Mouse (Mus musculus) heart, postnatal 4 days (tissue): ENCODE measurements around the gene Pi4ka. TPM values are rescaled to one million over a fixed set of nuclear protein-coding genes. Genes with fewer than 3 reads are reported as not detected.

Experiments
- DNase-seq: peaks from one replicate; pipeline ENCODE4 v3.0.0; 2021
- total RNA-seq, 2 experiments: library from RNA; stranded (reverse); gene quantifications; 2 replicates each; pipeline ENCODE4 v1.2.3; 2021

Pi4ka gene
- total RNA-seq, 2 experiments from 2014 or later, result 55.8 to 56.5 TPM

DNA sequence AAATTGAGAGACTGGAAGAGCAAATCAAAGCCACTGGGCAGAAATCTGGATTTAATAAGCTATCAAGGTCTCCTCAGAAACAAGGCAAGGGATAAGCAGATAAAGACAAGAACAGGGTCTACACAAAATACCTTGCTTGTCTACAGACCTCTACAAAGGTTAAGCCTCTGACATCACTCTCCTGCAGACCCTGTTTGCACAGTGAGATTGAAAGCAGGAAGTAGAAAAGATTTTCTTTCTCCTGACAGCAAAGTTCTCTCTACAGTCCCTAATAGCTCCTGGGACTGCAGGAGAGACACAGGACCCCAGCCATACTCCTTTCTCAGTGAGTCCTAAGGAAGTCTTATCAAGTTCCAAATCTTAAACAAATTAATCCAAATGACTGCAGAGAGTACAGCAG is 71.5 kb downstream of the Pi4ka start:
- no peak for DNase-seq

DNA sequence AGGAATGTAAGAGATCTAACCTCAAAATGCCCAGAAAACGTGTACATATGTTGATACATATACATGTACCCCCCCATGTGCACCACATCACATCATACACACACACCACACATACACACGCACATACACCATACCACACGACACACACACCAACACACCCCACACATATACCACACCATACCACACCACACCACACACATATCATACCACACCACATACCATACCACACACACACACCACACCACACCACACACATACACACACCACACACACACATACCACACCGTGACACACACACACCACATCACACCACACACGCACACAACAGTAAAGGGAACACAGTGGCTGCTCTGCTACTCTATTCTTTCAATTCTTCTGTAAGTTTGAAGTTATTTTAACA is 74.3 kb downstream of the Pi4ka start:
- DNase-seq, result no peak

DNA sequence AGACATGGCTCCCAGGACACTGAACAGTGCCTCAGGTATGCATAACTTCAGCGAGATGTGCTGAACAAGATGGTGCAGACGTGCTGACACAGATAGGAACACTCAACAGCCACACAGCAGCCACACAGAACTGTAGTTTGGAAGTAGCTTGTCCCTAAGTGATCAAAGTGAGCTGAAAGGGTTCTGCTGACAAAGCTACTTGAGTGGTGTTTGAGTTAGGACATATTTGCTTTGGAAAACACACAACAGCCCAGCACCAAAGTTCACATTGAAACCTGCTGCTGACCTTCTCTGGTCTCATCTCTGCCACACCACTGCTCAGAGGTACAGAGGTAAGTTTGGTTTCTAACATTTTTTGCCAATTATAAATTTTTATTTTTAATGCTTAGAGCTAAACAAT is 75.0 kb downstream of the Pi4ka start, which contains the start of gene Serpind1:
Gene Serpind1, plus strand, starts transcription at position 256 of the 400 bp plus-strand sequence.
- no peak for DNase-seq

DNA sequence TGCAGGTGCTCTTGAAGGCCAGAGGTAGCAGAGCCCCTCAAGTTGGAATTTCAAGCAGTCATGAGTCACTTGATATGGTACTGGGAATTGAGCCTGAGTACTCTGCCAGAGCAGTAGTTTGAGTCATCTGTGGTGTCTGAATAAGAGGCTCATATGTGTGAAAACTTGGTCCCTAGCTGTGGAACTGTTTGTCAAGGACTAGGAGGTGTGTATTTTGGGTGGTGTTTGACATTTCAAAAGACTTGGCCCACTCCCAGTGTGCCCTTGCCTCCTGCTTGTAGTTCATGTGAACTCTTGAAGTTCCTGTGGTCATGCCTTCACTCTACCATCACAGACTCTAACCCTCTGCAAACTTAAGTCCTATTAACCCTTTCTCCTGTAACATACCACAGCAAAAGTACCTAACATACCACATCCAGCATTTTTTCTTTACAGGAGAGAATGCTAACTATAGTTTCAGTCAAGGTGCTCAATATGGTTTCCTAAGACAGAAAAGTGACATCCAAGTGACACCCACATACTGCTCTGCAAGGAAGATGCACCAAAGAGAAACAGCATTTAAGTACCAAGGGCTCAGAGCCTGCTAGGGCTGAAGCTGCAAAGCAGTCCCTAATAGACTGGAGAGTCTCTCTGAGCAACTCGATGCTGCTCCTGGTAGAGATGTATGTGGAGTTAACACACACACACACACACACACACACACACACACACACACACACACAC is 76.1 kb downstream of the Pi4ka start:
- no peak for DNase-seq

DNA sequence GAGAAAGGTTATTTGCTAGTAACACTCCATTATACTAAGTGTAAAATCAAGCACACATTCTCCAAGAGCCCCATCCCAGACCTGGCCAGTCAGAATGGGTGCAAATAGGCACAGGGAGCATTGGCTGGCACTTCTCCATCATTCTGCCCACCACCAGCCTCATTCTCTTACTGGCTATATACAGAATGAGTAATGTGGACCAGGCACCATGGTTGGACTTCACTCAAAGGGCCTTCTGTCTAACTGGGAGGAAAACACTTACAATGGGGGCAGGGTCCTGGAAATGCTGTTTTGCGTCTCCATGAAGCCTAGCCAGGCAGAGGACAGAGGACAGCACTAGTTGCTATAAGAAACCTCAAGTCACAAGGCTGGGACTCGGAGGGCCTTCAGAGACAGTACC is 80.0 kb downstream of the Pi4ka start:
- DNase-seq, result no peak

DNA sequence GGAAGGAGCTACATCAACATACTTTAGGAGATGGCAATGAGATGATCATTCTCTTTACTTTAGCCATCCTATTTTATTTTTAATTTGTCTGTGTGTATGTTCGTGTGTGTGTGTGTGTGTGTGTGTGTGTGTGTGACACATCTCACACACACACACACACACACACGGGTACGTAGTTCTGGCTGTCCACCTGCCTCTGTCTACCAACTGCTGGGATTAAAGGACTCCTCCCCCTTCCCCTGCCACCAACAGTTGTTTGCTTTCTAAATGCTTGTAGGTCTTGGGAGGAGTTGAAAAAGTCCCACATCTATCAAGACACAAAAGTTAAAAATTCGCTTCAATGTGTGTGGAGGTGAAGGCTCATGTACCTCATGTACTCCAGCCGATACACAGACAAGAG is 81.4 kb downstream of the Pi4ka start:
- no peak for DNase-seq

DNA sequence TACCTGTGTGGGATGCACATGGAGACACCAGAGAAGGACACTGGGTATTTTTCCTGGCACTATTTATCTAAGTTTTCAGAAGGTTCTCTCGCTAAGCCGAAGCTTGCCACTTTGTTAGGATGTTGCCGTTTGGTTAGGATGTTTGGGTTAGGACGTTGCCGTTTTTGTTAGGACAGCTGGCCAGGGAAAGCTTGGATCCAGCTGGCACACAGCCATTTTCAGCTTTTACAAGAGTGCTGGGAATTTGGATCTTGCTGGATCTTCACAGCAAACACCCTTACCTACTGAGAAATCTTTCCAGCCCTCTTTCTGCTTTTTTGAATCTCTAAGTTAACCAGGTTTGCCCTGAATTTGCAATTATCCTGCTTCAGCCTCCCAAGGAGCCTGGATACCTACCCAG is 84.6 kb downstream of the Pi4ka start:
- peak; percentile 30 for DNase-seq

DNA sequence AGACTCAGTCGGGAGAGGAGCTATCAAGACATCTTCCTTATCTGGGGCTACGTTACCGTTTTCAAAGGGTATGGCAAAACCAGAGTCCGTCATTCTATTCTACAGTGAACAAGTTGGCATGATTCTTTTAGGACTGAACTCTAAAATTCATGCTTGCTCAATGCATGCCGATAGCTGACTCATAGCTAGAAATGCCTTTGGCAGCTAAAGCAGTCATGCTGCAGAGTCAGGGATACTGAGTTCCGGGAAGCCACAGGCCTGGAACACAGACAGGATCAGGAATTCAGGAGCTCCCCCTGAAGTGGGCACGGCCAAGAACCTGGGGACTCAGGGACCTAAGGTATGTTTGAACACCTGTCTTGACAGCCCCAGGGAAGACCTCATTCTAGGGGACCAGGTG is 89.6 kb downstream of the Pi4ka start:
- DNase-seq, result no peak

DNA sequence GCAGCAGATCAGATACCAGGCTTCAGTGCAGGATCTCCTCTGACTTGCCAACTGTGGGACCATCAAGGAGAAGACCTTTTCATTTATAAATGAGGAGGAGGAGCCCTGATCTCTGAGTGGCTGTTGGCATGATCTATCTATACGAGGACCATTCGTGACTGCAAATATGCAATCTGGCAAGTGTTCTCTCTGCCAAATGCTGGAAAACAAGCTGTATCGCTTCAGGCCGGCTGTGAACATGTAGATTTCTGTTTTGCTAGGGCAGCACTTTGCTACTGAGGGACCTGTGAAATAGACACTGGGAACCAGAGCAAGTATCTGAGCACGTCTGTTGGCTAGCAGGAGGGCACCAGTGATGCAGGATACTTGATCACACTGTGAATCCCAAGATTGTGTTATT is 93.6 kb downstream of the Pi4ka start:
- no peak for DNase-seq

DNA sequence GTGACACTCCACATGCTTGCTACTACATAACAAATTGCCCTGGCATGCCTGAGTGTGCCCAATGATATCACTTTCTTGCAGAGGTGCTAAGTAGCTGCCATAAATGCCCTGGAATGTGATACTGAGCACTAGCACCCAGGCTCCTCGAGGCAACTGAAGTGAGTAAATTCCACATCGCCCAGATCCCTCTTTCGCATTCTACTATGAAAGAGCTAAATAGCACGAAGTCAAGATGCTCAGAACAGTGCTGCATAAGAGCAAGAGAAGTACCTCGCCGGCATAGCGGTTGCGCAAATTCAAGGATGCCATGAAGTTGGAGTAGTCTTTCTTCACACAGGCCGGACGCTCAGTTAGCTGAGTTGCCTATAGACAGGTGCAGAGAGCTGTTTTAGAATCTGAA is 97.1 kb downstream of the Pi4ka start:
- no peak for DNase-seq

DNA sequence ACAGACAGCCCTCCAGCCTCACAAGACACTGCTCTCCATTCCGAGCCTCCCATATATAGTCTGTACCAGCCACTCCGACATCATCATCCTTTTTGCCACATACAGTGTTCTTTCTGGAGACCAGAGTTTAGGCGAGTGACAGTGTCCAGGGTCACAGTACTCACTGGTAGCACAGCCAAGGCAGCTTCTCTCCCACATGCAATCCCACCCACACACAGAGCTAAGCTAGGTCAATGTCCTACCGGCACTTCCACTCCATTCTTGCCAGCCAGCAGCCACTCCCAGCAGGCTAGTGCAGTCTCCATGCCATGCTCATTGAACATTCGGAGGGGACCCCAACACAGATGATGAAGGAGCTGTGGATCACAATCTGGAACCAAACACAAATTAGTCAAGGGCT is 98.7 kb downstream of the Pi4ka start:
- DNase-seq, result no peak

DNA sequence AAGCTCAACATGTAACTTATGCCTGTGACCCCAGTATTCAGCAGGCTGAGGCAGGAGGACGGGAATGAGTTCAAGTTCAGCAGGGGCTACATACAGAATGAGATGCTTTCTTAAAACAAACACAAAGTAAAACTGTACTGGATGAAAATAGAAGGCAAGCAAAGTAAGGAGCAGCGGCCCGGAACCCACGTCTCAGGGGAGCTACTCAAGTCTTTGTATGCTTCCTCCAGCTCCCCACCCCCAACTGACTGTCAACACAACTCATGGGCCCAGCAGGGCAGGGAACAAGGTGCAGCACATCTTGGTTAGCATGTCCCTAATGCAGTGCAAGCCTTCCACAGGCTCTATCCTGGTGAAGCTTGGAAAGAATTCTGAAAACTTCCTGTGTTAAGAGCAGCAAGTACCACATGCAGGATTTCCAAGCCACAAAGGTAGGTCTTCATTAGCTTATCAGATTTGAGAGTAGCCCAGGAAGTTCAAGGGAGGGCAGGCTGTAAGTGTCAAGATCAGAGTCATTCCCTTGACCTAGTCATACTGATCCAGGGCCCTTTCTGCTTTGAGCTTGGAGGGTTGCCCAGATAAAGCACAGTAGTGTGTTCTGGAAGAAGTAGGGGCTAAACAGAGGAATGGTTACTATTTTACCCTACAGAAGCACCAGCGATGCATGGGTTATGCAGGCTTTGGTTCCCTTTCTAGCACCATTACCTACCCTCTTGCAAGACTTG is 102.4 kb downstream of the Pi4ka start:
- no peak for DNase-seq

DNA sequence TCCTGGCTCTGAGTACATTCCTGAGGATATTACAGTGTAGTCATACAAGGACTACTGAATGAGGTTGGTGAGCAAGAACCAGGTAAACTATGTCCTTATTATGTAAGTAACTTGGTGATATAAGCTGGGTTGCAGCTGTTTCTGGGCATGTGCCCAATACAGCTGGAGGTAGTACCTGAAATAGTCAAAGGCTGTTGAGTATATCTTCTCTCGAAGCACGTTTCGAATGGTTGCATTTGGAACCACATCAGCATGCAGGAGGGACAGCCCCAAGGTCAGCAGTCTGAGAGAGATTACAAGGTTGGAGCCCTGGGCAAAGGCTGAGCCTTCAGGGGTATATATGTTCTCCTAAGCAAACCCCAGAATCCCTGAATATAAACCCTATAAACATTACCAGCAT is 105.3 kb downstream of the Pi4ka start:
- DNase-seq, result no peak

DNA sequence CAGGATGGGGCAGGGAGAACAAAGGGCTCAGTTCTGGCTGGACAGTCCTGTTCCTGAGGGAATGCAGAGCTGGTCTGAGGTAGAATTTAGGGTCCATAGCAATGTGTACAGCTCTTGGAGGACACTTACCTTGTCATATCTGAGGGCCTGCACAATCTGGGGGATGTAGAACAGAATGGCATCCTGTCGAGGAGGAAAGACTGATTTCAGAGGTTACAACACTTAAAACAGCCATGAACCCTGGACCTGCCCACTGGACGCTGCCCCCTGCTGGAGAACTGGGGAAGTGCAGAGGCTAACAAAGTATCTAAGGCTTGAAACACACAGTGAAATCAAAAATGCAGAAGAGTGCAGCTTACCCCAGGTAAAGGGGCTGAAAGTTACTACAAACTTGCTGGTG is 113.4 kb downstream of the Pi4ka start:
- peak; percentile 85 for DNase-seq

DNA sequence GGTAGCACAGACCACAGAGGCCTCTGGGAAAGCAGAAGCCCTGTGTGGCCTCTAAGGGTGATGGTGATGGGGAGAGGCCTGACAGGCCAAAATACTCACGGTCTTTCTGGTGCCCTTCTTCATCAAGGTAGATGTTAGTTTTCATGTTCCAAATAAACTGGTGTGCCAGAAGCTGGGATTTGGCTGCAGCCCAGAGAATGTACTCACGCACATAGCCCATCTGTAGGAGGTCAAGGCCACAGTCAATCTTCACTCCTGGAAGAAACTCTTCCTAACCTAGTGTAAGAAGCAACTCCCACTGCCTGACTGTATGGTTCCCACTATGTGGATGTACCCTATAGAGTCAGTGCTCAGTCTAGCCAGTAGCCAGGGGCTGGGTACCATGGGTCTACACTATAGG is 115.1 kb downstream of the Pi4ka start:
- no peak for DNase-seq

DNA sequence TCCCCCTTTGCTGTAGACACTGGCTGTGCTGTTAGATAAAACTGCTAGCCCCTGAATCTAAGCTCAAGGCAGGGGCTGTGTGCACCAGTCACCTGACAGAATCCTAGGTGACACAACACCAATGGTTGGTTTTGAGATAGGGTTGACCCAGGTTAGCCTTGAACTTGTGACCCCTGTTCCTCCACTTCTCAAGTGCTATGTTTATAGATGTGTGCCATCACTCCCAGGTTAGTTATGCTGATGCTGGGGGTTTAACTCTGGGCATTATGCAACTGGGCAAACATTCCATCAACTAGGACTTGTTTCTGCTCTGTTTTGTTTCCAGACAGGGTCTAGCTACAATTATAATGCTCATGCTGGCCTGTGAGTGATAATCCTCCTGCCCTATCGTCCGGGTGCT is 119.0 kb downstream of the Pi4ka start:
- no peak for DNase-seq

DNA sequence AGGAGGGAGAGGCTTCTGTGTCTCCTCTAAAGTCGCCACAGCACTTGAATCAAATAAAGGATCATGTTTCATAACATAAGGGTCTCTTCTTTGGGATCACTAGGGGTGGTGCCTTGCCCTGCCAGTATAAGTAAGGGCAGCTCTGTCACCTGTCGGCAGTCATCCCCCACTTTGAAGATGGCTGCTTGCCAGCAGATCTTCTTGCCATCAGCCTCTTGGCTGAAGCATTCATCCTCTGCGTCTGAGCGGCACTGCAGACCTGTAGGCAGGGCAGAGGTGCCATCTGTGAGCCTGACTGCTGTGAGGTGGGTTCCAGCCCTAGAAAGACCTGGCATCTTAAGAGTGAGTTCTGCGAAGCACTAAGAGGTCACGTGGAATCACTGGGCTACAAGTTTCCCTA is 123.0 kb downstream of the Pi4ka start:
- peak; percentile 28 for DNase-seq

DNA sequence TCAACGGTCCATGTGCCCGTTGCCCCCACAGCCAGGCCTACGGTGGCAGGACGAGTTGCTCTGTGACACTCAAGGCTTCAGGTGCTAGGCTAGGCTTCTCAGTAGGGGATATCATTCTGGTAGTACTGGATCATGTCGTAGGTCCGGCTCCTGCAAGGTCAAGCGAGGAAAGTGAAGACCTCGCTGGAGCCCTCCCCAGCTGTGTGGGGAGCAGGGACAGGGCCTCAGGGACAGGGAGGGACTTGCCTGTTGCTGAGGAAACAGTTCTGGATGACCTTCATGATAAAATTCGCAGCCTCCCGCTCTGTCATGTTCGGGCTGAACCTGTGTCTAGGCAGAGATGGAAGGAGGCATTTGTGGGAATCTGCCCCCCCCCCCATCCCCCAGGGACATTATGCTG is 125.6 kb downstream of the Pi4ka start:
- no peak for DNase-seq

DNA sequence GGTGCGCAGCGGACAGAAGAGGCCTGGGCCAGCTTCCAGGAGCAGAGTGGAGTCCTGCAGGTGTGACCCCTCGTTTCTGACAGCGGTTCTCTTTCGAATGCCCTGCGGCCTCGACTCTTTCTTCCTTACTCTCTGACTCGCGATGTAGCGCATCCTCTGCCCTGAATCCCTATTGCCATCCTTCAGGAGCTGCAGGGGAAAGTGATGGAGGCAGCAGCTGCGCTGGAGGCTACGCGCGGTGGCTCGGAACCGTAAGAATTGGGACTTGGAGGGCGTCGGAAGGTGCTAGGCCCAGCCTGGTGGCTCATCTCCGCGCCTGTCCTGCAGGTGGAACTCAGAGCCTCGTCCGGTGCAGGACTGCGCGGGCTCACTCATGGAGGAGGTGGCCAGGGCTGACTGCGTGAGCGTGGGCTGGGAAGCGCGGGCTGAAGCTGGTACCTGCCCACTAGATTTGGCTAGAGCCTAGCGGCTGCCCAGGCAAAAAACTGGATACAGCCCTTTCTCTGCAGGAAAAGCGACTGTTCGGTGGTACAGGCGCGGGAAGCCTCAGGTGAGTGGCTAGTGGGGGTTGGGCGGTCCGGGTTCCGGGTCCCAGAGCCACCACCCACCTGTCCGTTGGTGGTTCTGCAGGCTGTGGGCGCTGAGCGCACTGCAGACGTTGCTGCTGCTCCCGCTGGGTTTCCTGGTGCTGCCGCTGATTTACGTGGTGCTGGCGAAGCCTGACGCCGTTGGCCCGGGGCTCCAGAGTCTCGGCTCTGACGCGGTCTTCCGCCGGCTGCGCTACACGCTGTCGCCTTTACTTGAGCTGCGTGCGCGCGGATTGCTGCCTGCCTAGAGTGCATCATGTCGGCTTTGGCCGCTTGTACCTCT is 128.5 kb downstream of the Pi4ka start:
- peak; percentile 35 for DNase-seq

DNA sequence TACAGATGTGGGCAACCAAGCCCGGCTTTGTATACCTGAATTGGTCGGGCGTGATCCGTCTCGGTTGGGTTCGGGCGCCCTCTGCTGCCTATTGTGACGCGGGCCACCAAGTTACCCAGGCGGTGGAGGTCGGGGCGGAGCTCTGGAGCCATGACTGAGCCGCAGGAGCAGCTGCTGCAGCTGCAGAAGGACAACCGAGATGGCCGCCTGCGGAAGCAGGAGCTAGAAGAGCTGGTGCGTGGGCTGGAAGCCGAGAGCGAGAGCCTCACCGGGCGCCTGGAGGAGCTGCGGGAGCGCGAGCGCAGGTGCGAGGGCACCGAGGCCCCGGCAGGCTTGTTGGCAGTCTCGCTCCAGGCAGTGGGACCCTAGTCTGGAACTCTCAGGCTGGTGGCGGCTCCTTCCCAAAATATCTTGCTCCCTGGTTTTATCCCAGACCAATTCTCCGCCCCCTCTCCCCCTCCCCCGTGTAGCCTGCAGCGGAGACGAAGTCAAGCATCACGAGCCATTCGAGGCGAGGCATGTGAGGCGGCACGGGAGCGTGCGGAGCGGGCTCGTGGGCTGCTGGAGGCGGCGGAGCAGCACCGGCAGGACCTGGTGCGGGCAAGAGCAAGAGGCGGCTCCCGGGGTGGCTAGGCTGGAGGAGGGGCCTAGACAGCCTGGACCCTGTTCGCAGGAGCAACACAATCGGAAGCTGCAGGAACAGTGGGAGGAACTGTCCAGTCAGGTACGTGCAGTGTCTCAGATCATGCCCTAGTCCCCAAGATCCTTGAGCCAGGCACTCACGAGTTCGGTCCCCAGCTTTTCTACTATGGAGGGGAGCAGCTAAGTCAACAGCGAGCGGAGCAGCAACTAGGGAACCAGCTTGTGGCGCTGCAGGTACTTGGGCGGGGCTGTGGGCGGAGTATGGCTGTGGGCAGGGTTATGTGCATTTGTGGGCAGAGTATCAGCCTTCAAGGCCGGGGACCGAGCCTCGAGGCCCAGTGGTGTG is 129.7 kb downstream of the Pi4ka start:
- peak; percentile 96 for DNase-seq

DNA sequence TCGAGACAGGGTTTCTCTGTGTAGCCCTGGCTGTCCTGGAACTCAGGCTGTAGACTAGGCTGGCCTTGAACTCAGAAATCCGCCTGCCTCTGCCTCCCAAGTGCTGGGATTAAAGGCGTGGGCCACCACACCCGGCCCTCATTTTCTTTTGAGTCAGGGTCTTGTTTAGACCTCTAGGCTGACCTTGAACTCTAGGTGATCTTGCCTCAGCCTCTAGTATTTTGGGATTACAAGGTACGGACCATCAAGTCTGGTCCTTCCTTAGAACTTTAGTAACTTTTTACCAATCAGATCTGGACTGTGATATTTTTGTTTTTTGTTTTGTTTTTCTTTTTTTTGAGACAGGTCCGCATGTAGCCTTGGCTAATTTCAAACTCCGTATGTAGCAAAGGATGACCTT is 130.4 kb downstream of the Pi4ka start, which contains the start of gene Tmem191c:
Gene Tmem191c, plus strand, starts transcription at position 357 of the 400 bp plus-strand sequence.
- no peak for DNase-seq

DNA sequence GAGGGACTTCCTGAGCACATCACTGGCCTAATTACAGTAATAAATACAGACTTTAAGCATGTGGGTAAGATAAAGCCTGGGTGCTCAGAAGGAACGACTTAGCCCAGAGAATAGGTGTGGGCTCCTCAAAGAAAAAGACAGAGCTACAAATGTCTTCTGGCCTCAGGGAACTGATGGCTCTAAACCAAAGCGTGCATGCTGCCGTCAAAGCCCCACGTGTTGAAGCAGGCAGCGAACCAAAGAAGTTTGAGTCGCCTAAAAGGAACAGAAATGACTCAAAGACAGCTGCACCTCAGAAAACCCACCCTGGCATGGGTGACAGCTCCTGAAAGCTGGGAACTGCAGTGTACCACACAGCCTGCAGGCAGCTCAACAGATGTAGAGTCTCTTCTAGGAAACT is 134.3 kb downstream of the Pi4ka start:
- DNase-seq, result no peak
